ENCODE assay signal across 10 mouse cellular contexts in the genomic region with DNA sequence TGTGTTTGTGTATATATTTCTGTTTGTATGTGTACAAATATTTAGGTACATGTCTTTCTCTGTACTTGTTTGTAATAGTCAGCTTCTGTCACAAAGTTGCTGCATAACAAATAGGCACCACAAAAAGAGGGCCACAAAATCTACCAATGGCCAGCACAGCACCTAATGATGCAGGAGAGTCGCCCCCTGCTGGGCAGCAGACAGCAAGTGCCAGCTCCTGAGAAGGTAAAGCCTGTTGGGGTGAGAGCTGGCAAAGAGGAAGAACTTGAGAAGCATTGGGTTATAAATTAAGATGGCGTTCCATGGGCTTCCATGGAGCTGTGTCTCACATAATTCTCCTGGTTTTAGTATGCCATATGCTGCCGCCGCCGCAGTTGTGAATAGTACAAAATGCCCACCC. TPM values are rescaled to one million over a fixed set of nuclear protein-coding genes. Genes with fewer than 3 reads are reported as not detected.
DNase-seq lines count a peak whose midpoint lies in the region; ATAC-seq and TF ChIP-seq lines count a peak whose summit lies in the region.
"Had no signal": no experiment of that assay in that cellular context is flagged by ENCODE, and none has a peak within 500 bp of the region (broad histone marks: within the 10 kb centered on the region; RNA-seq: fewer than 3 reads in every experiment).

No protein-coding gene starts in this region.

- no peak for TF ChIP-seq POLR2A in MEL (IDR thresholded peaks at IDR 0.05; ENCODE audit: control insufficient read depth in 1 of 2, insufficient read depth in 1 of 2, low read depth in 1 of 2, low read length in 2 of 2, poor library complexity in 1 of 2)

- TF ChIP-seq RAD21 in MEL (IDR thresholded peaks at IDR 0.05; ENCODE audit: low read depth, low read length), result peak; percentile 22

- H3K9me3 ChIP-seq in neural tube, embryonic 13.5 days, result no peaks in the 10 kb centered on the region
- no peaks in the 10 kb centered on the region for H3K9me3 ChIP-seq in MEL (replicated peaks; ENCODE audit: insufficient read depth, low read length)
- no peaks in the 10 kb centered on the region for H3K9me3 ChIP-seq in hindbrain, embryonic 10.5 days
- H3K9me3 ChIP-seq in intestine, embryonic 16.5 days (ENCODE audit: control insufficient read depth, low read length), result no peaks in the 10 kb centered on the region
- H3K9me3 ChIP-seq: limb, embryonic 12.5 days had no signal

- peak overlapping the region; percentile 76; the same call in 1 of the 2 replicates for H3K27ac ChIP-seq in neural tube, embryonic 13.5 days (replicated peaks)
- H3K27ac ChIP-seq in MEL (ENCODE audit: control insufficient read depth, low read depth, low read length), result no peak overlapping the region
- H3K27ac ChIP-seq in hindbrain, embryonic 10.5 days, result peak overlapping the region; percentile 89
- H3K27ac ChIP-seq in intestine, embryonic 16.5 days (ENCODE audit: low read length), result no peak overlapping the region
- H3K27ac ChIP-seq: limb, embryonic 12.5 days had no signal

- TF ChIP-seq CTCF in MEL (IDR thresholded peaks at IDR 0.05 in 2 of 3, conservative IDR thresholded peaks at IDR 0.05 in 1 of 3; ENCODE audit: control insufficient read depth in 1 of 3, insufficient read depth in 1 of 3, low read depth in 2 of 3, low read length in 3 of 3, poor library complexity in 1 of 3, severe bottlenecking in 1 of 3), result peak; percentile 50 to 78 (median 62)

- no peak overlapping the region for H3K4me2 ChIP-seq in neural tube, embryonic 13.5 days
- H3K4me2 ChIP-seq in intestine, embryonic 16.5 days (ENCODE audit: low read depth, low read length), result no peak overlapping the region
- H3K4me2 ChIP-seq: limb, embryonic 12.5 days had no signal

- no peak for DNase-seq in neural tube, embryonic 10.5 days (ENCODE audit: extremely low spot score, low spot score)
- DNase-seq in MEL (ENCODE audit: low read depth, low spot score), result peak; percentile 68
- no peak for DNase-seq in hindbrain, embryonic 10.5 days (ENCODE audit: low spot score)
- peak; percentile 66 for DNase-seq in naive thymus-derived CD4-positive, alpha-beta T cell, adult 2 months (ENCODE audit: low read depth)
- no peak for DNase-seq in ovary, adult 18-20 months (ENCODE audit: low spot score)
- no peak for DNase-seq in urinary bladder, postnatal 14 days (ENCODE audit: low spot score)

- TF ChIP-seq EP300 in MEL (IDR thresholded peaks at IDR 0.05; ENCODE audit: low read depth in 1 of 2, low read length in 2 of 2), result no peak

- no peak overlapping the region for H3K9ac ChIP-seq in neural tube, embryonic 13.5 days
- no peak overlapping the region for H3K9ac ChIP-seq in MEL (ENCODE audit: control insufficient read depth, low read depth, low read length, poor library complexity, severe bottlenecking)
- H3K9ac ChIP-seq in intestine, embryonic 16.5 days (ENCODE audit: low read depth, low read length), result no peak overlapping the region
- H3K9ac ChIP-seq: limb, embryonic 12.5 days had no signal

- peaks cover 11% of the 10 kb centered on the region for H3K36me3 ChIP-seq in neural tube, embryonic 13.5 days
- peaks cover 0 to 3% of the 10 kb centered on the region in 2 experiments; a peak in 1 of 4 replicates for H3K36me3 ChIP-seq in MEL (ENCODE audit: control insufficient read depth in 1 of 2, insufficient read depth in 2 of 2, low read length in 2 of 2)
- H3K36me3 ChIP-seq in hindbrain, embryonic 10.5 days, result peaks cover 13% of the 10 kb centered on the region
- H3K36me3 ChIP-seq in intestine, embryonic 16.5 days (ENCODE audit: control insufficient read depth, insufficient read depth, low read length), result no peaks in the 10 kb centered on the region

- H3K79me2 ChIP-seq in MEL (ENCODE audit: control insufficient read depth, insufficient read depth, low read length, poor library complexity), result peaks cover 17% of the 10 kb centered on the region

- H3K27me3 ChIP-seq in neural tube, embryonic 13.5 days, result no peaks in the 10 kb centered on the region
- H3K27me3 ChIP-seq in MEL (ENCODE audit: control insufficient read depth in 1 of 2, insufficient read depth in 2 of 2, low read length in 2 of 2), result no peaks in the 10 kb centered on the region
- no peaks in the 10 kb centered on the region for H3K27me3 ChIP-seq in hindbrain, embryonic 10.5 days (ENCODE audit: insufficient read depth, poor library complexity, severe bottlenecking)
- H3K27me3 ChIP-seq in intestine, embryonic 16.5 days (replicated peaks; ENCODE audit: control insufficient read depth, insufficient read depth, low read length), result no peaks in the 10 kb centered on the region
- H3K27me3 ChIP-seq: limb, embryonic 12.5 days had no signal

- WGBS in neural tube, embryonic 13.5 days, result 64% methylated on average over 5 of the region's 5 CpGs
- 73% methylated on average over 5 of the region's 5 CpGs for WGBS in hindbrain, embryonic 10.5 days
- 76% methylated on average over 5 of the region's 5 CpGs for WGBS in intestine, embryonic 16.5 days

- H3K4me3 ChIP-seq in neural tube, embryonic 13.5 days, result no peak overlapping the region
- no peak overlapping the region for H3K4me3 ChIP-seq in MEL (ENCODE audit: control insufficient read depth in 1 of 2, insufficient read depth in 1 of 2, low read depth in 2 of 2, low read length in 2 of 2)
- H3K4me3 ChIP-seq in hindbrain, embryonic 10.5 days, result no peak overlapping the region
- H3K4me3 ChIP-seq in intestine, embryonic 16.5 days (ENCODE audit: low read length), result no peak overlapping the region
- H3K4me3 ChIP-seq: erythroblast, embryonic 14.5 days; limb, embryonic 12.5 days had no signal

- H3K4me1 ChIP-seq in neural tube, embryonic 13.5 days (replicated peaks), result peaks cover 30% of the 10 kb centered on the region
- H3K4me1 ChIP-seq in MEL (ENCODE audit: control insufficient read depth in 1 of 2, insufficient read depth in 2 of 2, low read length in 2 of 2), result peaks cover 0 to 17% of the 10 kb centered on the region in 2 experiments; a peak in 3 of 4 replicates
- H3K4me1 ChIP-seq in hindbrain, embryonic 10.5 days (replicated peaks), result peaks cover 39% of the 10 kb centered on the region
- peaks cover 14% of the 10 kb centered on the region for H3K4me1 ChIP-seq in intestine, embryonic 16.5 days (ENCODE audit: control insufficient read depth, insufficient read depth, low read length)

- ATAC-seq in neural tube, embryonic 13.5 days (ENCODE audit: low read depth), result no peak
- no peak for ATAC-seq in intestine, embryonic 16.5 days

TF ChIP-seq in MEL, 35 proteins besides CTCF, POLR2A, EP300 and RAD21:
- TF ChIP-seq ZC3H11A (IDR thresholded peaks at IDR 0.05; ENCODE audit: low read depth, low read length) (no peak), MYB (IDR thresholded peaks at IDR 0.05; ENCODE audit: low read depth, low read length) (no peak), ELF1 (IDR thresholded peaks at IDR 0.05; ENCODE audit: low read depth, low read length) (no peak), TCF12 (IDR thresholded peaks at IDR 0.05; ENCODE audit: low read depth, low read length) (no peak), HCFC1 (IDR thresholded peaks at IDR 0.05; ENCODE audit: low read depth, low read length) (peak; percentile 47; the same call in 1 of the 2 replicates), USF2 (IDR thresholded peaks at IDR 0.05; ENCODE audit: borderline replicate concordance in 1 of 2, insufficient read depth in 1 of 2, low read depth in 1 of 2, low read length in 2 of 2) (no peak), MAZ (IDR thresholded peaks at IDR 0.05; ENCODE audit: low read depth, low read length) (no peak), TBP (IDR thresholded peaks at IDR 0.05; ENCODE audit: low read depth, low read length) (no peak), JUND (IDR thresholded peaks at IDR 0.05; ENCODE audit: low read depth, low read length) (no peak), POLR2AphosphoS5 (IDR thresholded peaks at IDR 0.05; ENCODE audit: borderline replicate concordance, low read depth, low read length) (no peak), SMC3 (IDR thresholded peaks at IDR 0.05; ENCODE audit: low read depth, low read length) (peak; percentile 42), BHLHE40 (IDR thresholded peaks at IDR 0.05; ENCODE audit: borderline replicate concordance, low read depth, low read length) (no peak), NRF1 (IDR thresholded peaks at IDR 0.05; ENCODE audit: insufficient read depth, low read depth, low read length, poor library complexity, severe bottlenecking) (no peak), USF1 (IDR thresholded peaks at IDR 0.05; ENCODE audit: low read depth, low read length) (no peak), MEF2A (IDR thresholded peaks at IDR 0.05; ENCODE audit: extremely low read depth, insufficient replicate concordance, low read depth, low read length, poor library complexity, severe bottlenecking) (no peak), CHD1 (IDR thresholded peaks at IDR 0.05; ENCODE audit: low read depth, low read length) (no peak)
TF ChIP-seq in MEL: peak in this region for 2.

RNA-seq across cellular contexts. Expression of gene Trp53rkb, which starts 0.6 kb away (rescaled TPM):
- 9.4 and 9.5 TPM in 2 replicates for polyA plus RNA-seq in neural tube, embryonic 13.5 days (2015; fragmentation: Nextera tagmentation; extraction: Ambion mirVana)
- 7.6 and 8.9 TPM in 2 replicates for total RNA-seq in MEL (2012; rRNA removed)
- 1 to 10 TPM in 1 of 2 experiments, not detected in 1; 6.8 TPM for polyA plus RNA-seq in MEL (2012; ENCODE audit: insufficient read depth in 1 of 2, insufficient read length in 2 of 2, low read depth in 1 of 2, low replicate concordance in 2 of 2, missing spikeins in 1 of 2)
- polyA plus RNA-seq in hindbrain, embryonic 10.5 days (2016; fragmentation: Nextera tagmentation; extraction: Ambion mirVana), result 11.0 and 12.8 TPM in 2 replicates
- 5.7 and 6.1 TPM in 2 replicates for polyA plus RNA-seq in intestine, embryonic 16.5 days (2015; fragmentation: Nextera tagmentation; extraction: Ambion mirVana)

RNA-seq across cellular contexts. Expression of gene Arfgef2, which starts 13.7 kb away (rescaled TPM):
- 3.7 and 4.4 TPM in 2 replicates for polyA plus RNA-seq in neural tube, embryonic 13.5 days (2015; fragmentation: Nextera tagmentation; extraction: Ambion mirVana)
- 18.3 and 19.1 TPM in 2 replicates for total RNA-seq in MEL (2012; rRNA removed)
- 10 to 100 TPM; 24.5 to 27.4 TPM for polyA plus RNA-seq in MEL (2012; ENCODE audit: insufficient read depth in 1 of 2, insufficient read length in 2 of 2, low read depth in 1 of 2, low replicate concordance in 2 of 2, missing spikeins in 1 of 2)
- polyA plus RNA-seq in hindbrain, embryonic 10.5 days (2016; fragmentation: Nextera tagmentation; extraction: Ambion mirVana), result 4.9 and 5.2 TPM in 2 replicates
- polyA plus RNA-seq in intestine, embryonic 16.5 days (2015; fragmentation: Nextera tagmentation; extraction: Ambion mirVana), result 6.1 and 8.4 TPM in 2 replicates

Comparison
In these comparisons a context has a peak if more than half of its experiments do, and no peak if none do; other contexts are left out.
1. H3K27ac ChIP-seq: peak in neural tube, embryonic 13.5 days (single experiment) and hindbrain, embryonic 10.5 days (single experiment); none in MEL (single experiment) and intestine, embryonic 16.5 days (single experiment).
2. DNase-seq: peak in MEL (single experiment) and naive thymus-derived CD4-positive, alpha-beta T cell, adult 2 months (single experiment); none in neural tube, embryonic 10.5 days (single experiment), hindbrain, embryonic 10.5 days (single experiment), ovary, adult 18-20 months (single experiment) and urinary bladder, postnatal 14 days (single experiment).